Mouse (Mus musculus): Measurements from ENCODE around the gene Apoa5. TPM values are rescaled to one million over a fixed set of nuclear protein-coding genes. Genes with fewer than 3 reads are reported as not detected.

The Apoa5 gene
- not detected in 4 replicates for total RNA-seq (2023; ENCODE audit: inconsistent age)

DNA sequence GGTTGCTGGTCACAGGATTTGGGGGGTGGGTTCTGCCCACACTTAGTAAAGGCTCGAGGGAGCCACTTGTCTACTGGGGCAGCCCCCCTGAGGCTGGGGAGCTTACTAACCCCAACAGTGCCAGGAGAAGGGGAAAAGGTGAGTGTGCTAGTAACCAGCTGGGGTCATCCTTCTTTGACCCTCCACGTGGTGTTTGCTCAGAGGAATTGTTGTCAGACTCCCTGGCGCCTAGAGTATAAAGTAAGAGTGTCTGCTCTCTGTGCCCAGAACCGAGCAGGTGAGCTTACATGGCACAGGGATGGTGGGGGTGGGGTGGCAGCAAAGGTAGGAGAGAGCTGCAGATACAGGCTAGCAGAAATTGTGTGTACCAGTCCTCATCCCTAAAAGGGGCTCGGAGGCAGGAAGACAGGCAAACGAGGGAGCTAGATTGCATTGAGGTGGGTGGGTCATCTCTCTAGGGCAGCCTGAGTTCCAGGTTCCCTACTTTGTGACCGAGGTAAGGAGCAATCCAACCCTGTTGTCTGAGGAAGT, at the start of gene Apoa5:
Apoa5 (plus strand) TSS at position 291 of the 531 bp plus-strand sequence.

DNA sequence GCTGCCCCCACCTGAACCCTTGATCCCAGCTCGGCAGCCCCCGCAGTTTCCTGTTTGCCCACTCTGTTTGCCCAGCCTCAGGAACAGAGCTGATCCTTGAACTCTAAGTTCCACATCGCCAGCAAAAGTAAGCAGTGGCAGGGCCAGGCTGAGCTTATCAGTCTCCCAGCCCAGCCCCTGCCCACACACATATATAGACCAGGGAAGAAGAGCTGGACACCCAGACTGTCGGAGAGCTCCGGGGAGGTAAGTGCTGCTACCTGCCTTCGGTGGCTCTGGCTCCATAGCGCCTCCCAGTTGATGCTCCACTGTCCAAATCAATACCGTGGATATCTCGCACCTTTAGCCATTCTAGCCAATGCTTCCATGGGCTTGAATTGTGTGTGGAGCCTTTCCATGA, 39.9 kb upstream of the Apoa5 start, which contains the start of gene Apoa1:
Apoa1 (plus strand) TSS at position 90 of the 400 bp plus-strand sequence.

DNA sequence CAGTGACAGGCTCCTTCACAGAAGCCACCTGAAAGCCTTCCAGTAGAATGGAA, 33.0 kb upstream of the Apoa5 start, which contains the start of gene Apoc3:
Apoc3 (minus strand) TSS at position 41 of the 53 bp plus-strand sequence.

DNA sequence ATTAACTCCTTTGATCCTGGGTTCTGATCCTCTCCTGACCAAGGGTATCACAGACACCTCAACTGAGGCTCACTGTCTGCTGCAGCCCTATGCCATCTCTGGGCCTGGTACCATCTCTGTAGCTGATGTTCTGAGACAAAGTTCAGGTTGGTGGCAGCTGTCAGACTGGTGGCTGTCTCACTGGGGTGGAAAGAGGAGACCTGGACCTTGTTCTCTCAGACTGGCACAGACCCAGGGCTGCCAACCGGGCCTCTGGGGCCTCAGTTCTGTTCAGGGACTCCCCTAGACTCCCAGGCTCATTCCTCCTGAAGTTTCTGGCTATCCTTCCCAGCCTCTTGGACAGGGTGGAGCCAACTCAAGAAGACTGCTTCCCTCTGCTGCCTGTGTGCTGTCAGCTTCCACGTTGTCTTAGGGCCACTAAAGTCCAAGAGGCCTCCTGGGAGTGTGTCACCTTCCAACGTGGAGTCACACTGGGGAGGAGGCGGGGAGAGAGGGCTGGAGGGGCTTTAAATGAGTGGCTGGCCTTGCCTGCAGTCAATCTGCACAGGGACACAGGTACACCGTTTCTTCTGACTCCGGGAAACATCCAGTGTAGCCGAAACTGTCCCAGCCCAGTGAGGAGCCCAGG, 27.8 kb upstream of the Apoa5 start, which contains the start of gene Apoa4:
Apoa4 (plus strand) TSS at position 171 of the 628 bp plus-strand sequence.

DNA sequence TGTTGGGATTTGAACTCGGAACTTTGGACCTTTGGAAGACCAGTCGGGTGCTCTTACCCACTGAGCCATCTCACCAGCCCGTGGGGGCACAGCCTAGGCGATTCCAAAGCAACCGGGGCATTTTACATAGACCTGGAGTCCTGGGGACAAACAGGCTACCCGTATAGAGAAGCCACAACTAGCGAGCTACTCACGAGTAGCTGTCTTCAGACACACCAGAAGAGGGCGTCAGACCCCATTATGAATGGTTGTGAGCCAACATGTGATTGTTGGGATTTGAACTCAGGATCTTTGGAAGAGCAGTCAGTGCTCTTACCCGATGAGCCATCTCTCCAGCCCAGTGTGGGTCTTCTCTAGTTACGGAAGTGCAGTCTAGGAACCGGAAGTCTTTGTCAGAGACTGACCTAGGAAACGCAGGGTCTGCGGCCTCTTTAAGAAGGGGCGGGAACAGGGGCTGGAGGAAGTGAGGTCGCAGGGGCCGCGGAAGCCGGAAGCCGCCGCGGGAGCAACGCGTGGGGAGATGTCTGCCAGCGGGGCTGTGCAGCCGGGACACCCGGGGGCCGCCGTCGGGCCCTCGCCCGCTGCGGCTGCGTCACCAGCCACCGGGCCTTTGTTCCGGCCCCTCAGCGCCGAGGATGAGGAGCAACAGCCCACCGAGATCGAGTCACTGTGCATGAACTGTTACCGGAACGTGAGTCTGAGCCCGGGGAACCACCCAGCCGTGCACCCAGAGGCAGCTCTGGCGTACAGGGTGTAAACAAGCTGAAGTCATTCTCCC, 4.4 kb downstream of the Apoa5 start, which contains the start of gene Zpr1:
Zpr1 (plus strand) TSS at position 388 of the 778 bp plus-strand sequence.

DNA sequence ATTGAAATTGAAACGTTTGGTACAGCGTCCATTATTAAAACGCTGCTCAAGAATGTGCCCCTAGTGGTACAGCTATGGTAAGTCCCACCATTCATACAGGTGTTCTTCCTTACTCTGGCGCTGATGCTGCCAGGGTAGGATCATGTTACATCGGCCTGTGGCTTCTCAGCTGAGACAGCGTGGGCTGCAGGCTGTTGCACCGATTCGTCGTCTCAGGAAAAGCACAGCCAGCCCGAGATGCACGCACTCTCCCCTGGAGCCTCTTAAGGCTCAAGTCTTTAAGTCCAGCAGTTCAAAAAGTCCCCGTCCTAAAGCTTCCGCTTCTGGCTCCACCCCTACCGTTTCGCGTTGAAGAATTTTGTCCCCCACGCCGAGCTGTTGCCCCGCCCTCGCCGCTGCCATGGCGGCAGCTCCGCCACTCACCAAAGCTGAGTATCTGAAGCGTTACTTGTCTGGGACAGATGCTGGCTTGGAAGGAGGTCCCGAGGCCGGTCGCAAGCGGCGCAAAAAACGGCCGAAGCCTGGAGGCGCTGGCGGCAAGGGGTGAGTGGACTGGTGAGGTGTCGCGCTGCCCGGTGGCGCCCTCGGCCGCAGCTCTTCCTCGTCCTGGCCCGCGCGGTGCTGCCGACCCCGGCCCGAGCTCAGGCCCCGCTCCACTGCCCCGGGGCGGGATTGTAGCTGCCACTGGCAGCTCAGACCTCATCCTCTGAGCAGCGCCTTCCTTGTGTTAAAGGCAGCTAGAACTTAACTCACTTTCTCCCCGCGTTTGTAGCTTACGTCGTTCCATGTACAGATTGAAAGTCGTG, 14.4 kb downstream of the Apoa5 start, which contains the start of gene Bud13:
Bud13 (plus strand) TSS at position 378 of the 806 bp plus-strand sequence.

DNA sequence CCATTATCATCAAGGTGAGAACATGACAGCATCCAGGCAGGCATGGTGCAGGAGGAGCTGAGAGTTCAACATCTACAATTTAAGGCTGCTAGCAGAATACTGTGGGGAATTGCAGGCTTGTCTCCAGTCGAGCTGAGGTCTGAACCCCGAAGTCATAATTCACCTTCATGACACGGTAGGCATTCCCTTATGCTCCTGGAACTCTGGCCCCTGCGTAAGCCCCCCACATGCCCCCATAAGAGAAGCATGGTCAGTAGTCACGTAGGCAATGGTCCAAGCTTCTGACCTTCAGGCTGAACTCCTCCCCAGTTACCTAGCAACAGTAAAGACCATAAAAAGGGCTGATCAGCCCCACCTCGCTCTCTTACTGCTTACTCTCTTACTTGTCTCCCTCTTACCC, 51.5 kb downstream of the Apoa5 start, which contains the start of gene 4931429L15Rik:
4931429L15Rik (minus strand) TSS at position 101 of the 400 bp plus-strand sequence.

Other genes starting within 250 kb of the Apoa5 start
- not detected in 4 replicates for gene Apoa1, start 40.1 kb upstream of the Apoa5 start, total RNA-seq (2023; ENCODE audit: inconsistent age)
- not detected in 4 replicates for gene Apoc3, start 33.0 kb upstream of the Apoa5 start, total RNA-seq (2023; ENCODE audit: inconsistent age)
- not detected in 4 replicates for gene Apoa4, start 27.9 kb upstream of the Apoa5 start, total RNA-seq (2023; ENCODE audit: inconsistent age)
- gene Zpr1, start 4.4 kb downstream of the Apoa5 start, total RNA-seq (2023; ENCODE audit: inconsistent age): 75.3 to 91.9 TPM (median 81.2 TPM) in 4 replicates
- gene Bud13, start 14.4 kb downstream of the Apoa5 start, total RNA-seq (2023; ENCODE audit: inconsistent age): 20.6 to 29.6 TPM (median 24.1 TPM) in 4 replicates
- gene 4931429L15Rik, start 51.4 kb downstream of the Apoa5 start, total RNA-seq (2023; ENCODE audit: inconsistent age): not detected in 4 replicates

Data from B cell, adult (primary cell).